Mouse (Mus musculus) kidney, adult 8-10 months (tissue): ENCODE measurements around the gene Pus7.

ENCODE experiments used
- DNase-seq, 2 experiments: peaks; one replicate each; pipeline ENCODE4 v3.0.0; 2022

The Pus7 gene

GRCm38 (mm10) chr5:23782931-23783877 lies at the start of gene Pus7:
Gene Pus7 (minus strand): TSS chr5:23783711.
- peak; percentile 78 to 85 for DNase-seq

GRCm38 (mm10) chr5:23830897-23831752 lies 47.6 kb upstream of the Pus7 start:
- DNase-seq, result peak in 1 of 2 experiments; percentile 17

DNA sequence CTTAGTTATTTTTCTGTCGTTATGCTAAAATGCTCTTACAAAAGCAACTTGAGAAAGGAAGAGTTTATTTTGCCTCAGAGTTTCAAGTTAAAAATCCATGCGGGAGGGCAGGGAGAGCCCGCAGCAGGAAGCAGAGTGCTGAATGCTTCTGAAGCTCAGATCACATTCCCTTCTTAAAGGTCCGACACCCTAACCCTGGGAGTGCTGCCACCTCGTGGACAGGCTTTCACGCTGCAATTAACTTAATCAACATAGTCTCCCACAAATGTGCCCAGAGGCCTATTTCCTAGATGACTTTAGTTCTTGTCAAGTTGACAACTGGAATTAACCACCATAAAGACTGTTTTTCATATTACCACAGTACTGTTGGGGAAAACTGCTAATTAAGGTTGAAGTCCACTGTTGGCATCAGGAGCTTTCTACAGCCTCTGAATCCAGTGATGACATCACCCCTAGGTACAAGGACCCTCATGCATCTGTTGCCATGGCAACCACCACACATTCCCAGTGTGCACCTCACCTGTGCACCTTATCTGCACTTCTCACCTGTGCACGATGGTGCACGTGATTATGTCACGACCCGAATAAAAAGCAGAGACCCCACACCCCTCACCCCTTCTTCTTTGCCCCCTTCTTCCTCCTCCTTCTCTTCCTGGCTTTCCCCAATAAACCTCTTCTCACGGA lies 43.0 kb upstream of the Pus7 start:
- DNase-seq, result peak; percentile 38 to 56

DNA sequence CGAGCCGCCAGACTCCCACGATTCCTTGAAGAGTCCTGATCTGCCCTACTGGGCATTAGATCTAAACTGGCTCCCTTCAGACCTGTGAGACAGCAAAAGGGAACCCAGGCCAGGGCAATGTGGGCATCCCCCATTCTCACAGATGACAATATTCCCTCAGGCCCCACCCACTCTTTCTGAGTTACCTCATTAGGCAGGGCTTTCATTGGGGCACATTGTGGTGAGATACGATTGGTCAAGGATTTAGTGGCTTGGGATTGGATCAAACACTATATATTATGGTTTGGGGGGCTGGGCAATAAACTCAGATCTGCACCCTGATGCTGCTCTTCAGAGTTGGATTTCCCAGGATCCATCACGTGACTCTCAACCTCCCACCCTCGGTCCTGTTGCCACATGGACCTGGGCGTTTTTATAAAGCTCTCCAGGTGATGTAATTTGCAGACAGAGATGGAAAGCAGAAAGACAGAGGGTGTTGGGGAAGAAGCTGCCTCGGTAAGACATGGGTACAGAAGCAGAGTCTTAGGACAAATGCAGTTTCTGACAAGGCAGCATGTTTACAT lies 40.7 kb upstream of the Pus7 start:
- no peak for DNase-seq

DNA sequence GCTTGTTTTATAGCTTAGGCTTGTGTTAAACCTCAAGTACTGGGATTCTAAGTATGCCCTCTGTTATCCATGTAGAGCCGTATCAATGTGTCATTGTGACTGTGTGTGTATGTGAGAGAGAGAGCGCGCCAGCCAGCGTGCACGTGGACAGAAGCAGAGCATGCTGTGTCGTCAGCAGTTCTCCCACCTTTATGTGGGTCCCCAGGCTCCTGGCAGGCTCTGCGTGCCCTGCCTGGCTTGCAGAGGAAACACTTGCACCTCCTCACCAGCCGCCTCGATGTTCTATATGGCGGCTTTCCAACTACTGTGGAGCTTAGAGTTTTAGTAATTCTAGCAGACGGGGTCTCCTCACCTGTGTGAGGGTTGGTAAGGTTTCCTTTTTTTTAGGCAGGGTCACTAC lies 38.8 kb upstream of the Pus7 start:
- DNase-seq, result no peak

- DNase-seq, result no peak
Measured at GRCm38 (mm10) chr5:23816681-23817080, 33.2 kb upstream of the Pus7 start.

GRCm38 (mm10) chr5:23814841-23815240 lies 31.3 kb upstream of the Pus7 start:
- no peak for DNase-seq

- DNase-seq, result no peak
Measured at GRCm38 (mm10) chr5:23792726-23793125, 9.2 kb upstream of the Pus7 start.

GRCm38 (mm10) chr5:23789078-23789612 lies 5.6 kb upstream of the Pus7 start:
- no peak for DNase-seq

DNA sequence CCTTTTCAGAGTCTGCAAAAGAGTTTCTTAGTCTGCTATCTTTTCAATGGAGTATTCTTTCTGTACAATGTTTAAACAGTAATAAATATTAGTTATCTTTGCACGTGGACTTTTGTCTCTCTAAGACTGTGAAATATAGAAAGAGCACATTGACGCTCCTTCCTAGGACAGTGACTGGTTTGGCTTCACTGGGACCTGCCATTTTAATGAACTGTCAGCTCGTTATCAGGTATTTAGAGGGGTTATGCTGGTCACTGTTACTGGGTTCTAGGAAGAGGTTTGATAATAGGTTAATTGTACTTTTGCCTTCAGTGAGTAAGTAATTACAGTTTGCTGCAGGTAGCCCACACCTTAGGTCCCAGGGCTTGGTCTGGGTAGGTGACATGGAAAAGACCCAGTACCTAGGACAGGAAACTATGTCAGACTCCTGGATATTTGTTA lies 4.9 kb upstream of the Pus7 start:
- no peak for DNase-seq

DNA sequence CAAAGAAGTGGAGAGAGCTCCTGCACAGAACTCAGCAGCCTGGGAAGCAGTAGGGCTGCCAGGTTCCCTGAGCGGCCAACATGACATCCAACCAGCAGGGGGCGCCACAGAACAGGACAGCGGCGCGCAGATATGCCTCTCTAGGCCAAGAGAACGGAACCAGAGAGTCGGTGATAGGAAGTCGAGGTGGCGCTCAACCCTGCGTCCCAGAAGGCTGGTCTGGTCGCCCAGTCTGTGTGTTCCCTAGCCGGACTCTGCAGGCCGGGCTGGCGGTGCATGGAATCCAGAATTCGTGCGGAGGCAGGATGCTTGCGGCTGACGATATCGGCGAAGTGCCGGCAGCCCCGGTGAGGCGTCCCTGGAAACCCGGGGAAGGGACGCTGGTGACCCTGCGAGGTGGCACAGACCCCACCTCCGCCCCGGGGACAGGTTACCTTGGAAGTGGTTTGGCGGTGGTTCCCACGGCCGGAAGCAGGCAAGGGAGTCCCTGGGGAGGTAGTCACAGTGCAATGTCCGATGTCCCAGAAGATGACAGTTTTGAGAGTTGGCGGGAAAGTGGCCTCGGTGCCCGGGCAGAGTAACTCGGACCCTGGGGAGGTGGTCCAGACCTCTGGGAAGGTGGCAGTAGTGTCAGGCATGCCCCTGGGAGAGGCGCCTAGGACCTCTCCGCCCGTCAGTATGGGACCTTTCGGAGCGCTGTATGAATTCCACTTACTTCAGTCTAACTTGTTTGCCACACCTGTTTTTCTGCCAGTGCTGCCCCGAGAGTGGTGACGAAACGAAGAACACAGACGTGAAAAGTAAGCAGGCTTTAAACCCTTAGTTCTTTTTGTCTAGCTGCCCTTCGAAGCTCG lies 4.3 kb upstream of the Pus7 start, which contains the start of gene Rint1:
Gene Rint1 (plus strand): TSS at position 176 of the 854 bp plus-strand sequence.
- peak; percentile 89 to 97 for DNase-seq

GRCm38 (mm10) chr5:23782051-23782810 lies 1.3 kb downstream of the Pus7 start:
- peak in 1 of 2 experiments; percentile 6 for DNase-seq

GRCm38 (mm10) chr5:23781172-23781571 lies 2.3 kb downstream of the Pus7 start:
- DNase-seq, result peak; percentile 8 to 17

DNA sequence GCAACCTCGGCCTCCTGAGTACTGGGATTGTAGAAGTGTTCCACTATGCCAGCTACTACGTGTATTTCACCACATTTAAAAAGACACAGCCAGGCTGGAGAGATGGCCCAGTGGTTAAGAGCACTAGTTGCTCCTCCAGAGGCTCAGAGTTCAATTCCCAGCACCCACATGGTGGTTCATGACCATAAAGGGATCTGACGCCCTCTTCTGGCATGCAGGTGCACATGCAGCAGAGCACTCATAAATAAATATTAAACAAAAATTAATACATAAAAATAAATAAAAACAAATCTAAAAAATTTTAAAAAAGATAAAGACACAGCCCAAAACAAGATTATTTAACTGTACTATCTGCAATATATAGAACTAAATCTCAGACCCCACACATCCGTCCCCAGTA lies 3.0 kb downstream of the Pus7 start:
- no peak for DNase-seq

GRCm38 (mm10) chr5:23774186-23774585 lies 9.3 kb downstream of the Pus7 start:
- DNase-seq, result no peak

GRCm38 (mm10) chr5:23771105-23771504 lies 12.4 kb downstream of the Pus7 start:
- no peak for DNase-seq

DNA sequence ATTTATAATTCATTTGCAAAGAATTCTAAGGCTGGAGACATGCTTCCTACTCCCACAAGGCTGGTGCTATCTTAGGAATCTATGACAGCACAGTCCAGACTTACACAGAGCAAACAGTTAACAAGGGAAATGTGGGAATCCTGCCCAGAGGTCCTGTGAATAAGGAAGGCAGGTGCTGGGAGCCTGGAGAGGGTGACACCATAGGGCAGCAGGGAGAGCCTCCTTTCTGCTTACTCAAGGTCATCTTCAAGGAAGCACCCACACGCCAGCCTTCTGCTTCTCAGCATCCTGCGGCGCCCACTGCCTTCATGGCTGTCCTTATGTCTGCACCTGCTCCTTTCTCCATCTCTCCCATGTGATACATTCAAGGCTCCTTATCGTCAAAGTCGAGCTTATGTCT lies 19.0 kb downstream of the Pus7 start:
- DNase-seq, result no peak

DNA sequence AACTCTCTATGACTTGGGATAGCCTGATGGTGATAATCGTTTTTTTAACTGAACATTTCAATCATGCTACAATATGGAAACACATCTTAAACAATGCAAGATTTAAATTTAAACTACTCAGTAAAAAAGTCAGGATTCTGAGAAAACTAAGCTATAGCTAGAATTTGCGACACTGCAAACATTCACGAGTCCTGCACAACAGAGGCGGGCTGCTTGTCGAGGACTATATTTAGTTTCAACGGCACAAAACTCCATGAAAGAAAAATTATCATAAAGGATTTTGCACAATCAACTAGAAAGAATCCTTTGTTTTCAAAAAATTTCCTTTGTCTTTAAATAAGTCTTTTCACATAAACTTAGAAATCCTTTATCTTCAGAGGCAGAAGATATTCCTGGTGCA lies 21.0 kb downstream of the Pus7 start:
- DNase-seq, result no peak

DNA sequence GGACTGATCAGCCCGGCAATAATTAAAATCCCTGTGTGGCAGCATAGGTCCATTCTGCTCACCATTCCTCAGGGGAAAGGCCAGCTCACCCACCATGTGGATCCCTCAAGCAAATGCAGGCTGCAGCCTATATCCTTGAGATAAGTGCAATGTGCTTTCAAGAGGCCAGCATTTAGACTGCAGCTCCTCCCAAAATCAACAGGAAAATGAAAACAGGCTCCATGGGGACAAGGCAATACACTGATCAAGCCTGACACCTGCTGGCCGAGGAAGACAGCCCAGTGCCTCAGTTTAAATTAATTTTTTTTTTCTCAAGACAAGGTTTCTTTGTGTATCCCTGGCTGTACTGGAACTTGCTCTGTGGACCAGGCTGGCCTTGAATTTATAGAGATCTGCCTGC lies 24.9 kb downstream of the Pus7 start:
- DNase-seq, result peak in 1 of 2 experiments; percentile 18

GRCm38 (mm10) chr5:23756368-23756767 lies 27.1 kb downstream of the Pus7 start:
- DNase-seq, result no peak
